Mouse (Mus musculus): Measurements from ENCODE around the gene Rpl12. TPM values are rescaled to one million over a fixed set of nuclear protein-coding genes. Genes with fewer than 3 reads are reported as not detected.
"Not testable (repeated sequence)": the region's sequence is repeated elsewhere in the genome, so short reads cannot be mapped to it uniquely, and the experiment has no call there.

Gene Rpl12
- total RNA-seq, 1 experiment from 2014 or later = 2,455 TPM

DNA sequence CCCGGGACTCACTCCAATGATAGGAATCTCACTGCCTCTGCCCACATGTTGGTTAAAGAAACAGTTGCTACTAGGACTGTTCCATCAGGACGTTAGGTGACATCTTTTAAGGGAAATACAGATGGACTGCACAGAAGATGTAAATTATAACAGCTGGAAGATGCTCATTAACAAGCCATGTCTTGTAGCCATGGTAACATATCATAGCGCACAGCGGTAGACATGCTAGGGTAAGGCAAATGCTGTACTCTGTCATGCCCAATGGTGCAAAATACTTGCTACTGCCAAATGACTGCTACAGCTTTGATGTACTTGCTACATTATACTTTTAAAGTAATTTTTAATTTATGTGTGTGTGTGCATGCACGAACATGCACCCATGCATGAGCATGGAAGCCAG is 15.8 kb downstream of the Rpl12 start:
- ATAC-seq (replicated peaks; ENCODE audit: low read depth, poor library complexity, severe bottlenecking) = no peak

DNA sequence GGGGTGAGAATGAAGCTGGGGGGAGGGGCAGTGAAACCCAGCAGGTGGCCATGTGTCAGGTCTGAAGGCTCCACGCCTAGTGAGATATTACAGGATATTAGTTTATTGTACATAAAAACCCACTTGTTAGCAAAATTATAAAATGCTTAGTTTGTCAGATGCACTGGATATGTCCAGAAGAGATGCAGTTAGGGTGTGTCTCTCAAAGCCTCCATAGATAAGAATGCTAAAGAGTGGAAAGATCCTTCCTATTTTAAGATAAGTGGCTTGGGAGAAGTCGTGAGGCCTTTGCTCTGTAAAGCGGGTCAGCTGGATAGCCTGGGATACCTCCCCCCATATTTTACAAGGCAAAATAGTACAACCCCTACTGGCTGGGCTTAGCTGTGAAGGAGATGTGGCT is 17.3 kb downstream of the Rpl12 start:
- ATAC-seq (replicated peaks; ENCODE audit: low read depth, poor library complexity, severe bottlenecking) = no peak

DNA sequence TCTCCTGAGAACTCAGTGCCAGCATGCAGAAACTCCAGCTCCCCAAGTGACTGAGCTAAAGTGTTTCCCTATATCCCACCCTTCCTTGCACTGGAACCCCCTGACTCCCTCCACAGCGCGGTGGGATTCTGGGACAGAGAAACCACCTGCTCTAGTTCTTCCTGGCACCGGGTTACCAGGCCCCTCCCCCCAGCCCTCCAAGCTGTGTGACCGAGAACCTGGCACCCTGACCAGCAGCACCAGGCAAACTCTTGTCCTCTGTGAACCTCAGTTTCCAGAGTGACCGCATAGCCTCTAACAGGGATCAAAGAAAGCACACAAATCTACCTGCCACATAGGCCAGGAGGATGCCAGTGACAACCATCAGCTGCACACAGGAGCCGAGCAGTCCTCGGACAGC is 18.3 kb downstream of the Rpl12 start:
- ATAC-seq (replicated peaks; ENCODE audit: low read depth, poor library complexity, severe bottlenecking) = no peak

DNA sequence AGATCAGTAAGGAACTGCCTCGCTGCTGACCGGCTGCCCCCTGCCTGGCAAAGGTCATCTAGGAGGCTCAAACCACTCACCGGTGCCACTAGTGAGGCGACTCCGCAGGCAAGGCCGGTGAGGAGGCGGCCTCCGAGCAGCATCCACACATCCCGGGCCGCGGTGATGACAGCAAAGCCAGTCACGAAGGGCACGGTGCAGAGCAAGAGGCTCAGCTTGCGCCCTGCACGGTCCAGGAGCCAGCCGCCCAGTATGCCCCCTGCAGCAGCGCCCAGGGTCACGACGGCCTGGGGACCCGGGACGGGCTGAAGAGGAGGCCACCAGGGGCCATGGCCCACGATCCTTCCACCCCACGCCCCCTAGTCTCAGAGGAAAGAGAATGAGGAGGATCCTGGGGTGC is 19.9 kb downstream of the Rpl12 start:
- 0 out of 2 replicates have a peak, but pooled peaks have one; percentile 24 for ATAC-seq (replicated peaks; ENCODE audit: low read depth, poor library complexity, severe bottlenecking)

DNA sequence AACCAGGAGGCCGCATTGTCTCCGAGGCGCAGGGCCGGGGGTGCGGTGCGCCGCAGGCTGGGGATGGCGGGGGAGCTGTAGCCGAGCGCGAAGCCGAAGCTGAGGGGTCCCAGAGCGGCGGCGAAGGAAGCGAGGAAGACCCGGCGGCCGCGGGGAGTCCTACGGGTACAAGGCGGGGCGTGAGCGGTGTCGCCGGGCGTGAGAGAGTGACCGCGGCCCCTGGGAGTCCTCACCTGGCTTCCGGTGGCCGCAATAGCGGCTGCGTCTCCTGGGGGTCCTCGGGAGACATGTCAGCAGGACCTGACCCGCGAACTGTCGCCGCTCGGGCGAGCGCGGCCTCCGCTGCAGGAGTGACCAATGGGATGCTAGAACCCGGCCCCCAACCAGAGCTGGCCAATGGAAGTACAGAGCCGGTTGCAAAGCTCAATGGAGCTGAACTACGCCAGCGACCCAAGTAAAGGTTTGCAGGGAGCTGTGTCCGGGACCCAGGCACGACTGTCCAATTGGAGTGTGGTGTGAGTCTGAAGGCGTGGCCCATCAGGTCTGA is 20.4 kb downstream of the Rpl12 start, which contains the start of gene Slc2a8:
Gene Slc2a8, minus strand, starts transcription at position 359 of the 547 bp plus-strand sequence.
- peak; percentile 95 for ATAC-seq (replicated peaks; ENCODE audit: low read depth, poor library complexity, severe bottlenecking)

DNA sequence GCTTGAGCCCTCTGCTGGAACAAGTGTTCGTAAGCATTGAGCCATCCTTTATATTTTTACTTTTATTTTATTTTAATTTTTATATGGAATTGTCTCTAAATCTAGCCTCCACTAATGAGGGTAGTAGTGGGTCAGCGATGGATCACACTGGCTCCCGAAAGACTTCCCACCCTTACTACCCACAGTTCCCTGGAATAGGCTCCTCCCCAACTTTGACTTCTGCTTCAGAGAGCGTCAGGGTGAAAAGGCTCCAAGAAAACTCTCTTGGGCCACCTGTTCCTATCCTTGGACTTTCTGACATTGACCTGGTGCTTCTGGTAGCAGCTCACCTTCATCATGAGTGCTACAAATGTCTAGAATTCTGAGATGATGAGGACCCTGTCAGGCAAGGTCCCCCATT is 21.3 kb downstream of the Rpl12 start:
- no peak for ATAC-seq (replicated peaks; ENCODE audit: low read depth, poor library complexity, severe bottlenecking)

DNA sequence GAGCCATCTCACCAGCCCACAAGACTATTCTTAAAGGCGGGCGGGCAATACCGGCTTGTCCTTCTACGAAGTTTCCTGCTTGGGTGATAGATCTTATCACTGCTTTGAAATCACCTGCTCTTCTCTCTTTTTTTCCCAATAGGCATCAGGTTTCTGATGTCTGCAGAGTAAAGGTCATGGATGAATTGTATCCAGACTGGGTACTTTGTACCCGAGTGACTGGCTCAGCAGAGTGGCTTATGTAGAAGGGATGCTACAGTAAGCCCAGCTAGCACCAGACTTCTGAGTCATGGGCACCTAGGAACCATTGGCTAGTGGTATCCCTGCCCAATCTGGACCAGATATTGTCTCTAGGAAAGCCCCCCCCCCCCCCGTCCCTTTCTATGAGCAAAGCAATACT is 22.3 kb downstream of the Rpl12 start:
- ATAC-seq (replicated peaks; ENCODE audit: low read depth, poor library complexity, severe bottlenecking) = no peak

DNA sequence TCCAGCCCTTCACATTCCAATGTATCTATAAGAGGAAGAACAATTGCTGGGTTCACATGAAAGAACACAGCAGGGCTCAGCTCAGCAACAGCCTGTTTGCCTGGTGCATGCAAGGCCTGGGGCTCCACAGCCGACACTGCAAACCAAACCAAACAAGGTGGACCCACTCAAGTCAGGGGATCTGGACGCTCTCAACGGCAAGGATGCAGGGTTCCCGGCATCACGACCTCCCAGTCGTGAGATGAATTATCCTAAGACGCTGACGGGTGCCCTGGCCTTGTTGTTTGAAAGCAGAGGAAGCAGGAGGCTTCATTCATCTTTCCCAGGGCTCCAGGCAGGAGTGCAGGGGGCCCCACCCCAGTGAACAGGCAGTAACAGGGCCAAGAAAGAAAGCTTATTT is 24.5 kb downstream of the Rpl12 start:
- ATAC-seq (replicated peaks; ENCODE audit: low read depth, poor library complexity, severe bottlenecking) = no peak

DNA sequence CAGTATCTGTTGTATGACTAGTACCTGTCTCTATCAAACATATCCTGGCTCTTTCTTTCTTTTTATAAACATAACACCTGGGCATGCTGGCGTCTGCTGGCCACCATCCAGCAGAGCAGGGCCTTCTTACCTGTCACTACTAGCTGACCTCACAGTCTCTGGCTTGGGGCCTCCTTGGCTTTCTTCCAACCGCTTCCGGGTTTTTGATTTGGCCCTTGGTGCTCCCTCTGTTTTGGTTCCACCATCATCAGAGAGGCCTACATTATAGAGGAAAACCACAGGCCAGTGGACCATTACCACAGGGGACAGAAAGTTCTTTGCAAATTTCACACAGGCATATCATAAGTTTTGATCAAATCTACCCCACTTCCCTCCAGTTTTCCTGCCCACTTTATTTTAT is 28.0 kb downstream of the Rpl12 start:
- peak; percentile 33; the same call in 1 of the 2 replicates for ATAC-seq (replicated peaks; ENCODE audit: low read depth, poor library complexity, severe bottlenecking)

DNA sequence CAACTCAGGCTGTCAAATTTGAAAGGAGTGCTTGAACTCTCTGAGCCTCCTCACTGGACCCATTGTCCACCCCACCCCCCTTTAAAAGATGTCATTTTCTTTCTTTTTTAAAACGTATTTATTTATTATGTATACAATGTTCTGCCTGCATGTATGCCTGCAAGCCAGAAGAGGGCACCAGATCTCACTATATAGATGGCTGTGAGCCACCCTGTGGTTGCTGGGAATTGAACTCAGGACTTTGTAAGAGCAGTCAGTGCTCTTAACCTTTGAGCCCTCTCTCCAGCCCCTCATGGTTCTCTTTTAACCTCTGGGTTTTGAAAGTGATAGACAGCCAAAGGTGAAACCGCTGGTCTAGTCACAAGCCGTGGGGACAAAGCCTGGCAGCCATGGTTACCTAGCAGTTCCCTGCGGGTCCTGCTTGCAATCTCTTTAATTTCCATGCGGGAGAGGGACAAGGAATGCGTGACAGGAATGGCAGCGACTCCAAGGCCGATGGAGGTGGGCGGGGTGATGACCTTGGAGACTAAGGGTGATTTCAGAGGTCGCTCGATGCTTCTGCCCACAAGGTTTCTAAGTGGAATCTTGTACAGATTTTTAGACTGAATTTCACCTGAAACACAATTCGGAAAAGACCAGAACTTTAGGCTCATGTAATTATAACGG is 28.9 kb downstream of the Rpl12 start:
- ATAC-seq (replicated peaks; ENCODE audit: low read depth, poor library complexity, severe bottlenecking) = no peak

DNA sequence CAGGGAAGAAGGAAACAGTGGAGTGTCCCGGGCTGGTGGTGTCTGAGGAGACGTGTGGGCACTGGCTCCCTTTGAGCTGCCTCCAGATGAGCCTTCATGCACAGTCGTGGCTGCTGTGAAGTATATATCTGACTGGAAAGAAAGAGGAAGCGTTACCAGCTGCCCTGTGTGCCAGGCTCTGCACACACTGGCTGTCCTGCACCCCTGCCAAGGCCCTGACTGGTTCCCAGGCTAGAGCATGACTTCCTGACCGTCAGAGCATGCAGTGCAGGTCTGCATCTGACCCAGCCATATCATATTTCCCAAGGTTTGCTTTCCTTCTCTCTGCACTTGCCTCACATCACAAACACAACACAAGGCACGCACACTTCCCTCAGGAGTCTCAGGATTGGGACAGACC is 30.8 kb downstream of the Rpl12 start:
- ATAC-seq (replicated peaks; ENCODE audit: low read depth, poor library complexity, severe bottlenecking) = peak; percentile 88

DNA sequence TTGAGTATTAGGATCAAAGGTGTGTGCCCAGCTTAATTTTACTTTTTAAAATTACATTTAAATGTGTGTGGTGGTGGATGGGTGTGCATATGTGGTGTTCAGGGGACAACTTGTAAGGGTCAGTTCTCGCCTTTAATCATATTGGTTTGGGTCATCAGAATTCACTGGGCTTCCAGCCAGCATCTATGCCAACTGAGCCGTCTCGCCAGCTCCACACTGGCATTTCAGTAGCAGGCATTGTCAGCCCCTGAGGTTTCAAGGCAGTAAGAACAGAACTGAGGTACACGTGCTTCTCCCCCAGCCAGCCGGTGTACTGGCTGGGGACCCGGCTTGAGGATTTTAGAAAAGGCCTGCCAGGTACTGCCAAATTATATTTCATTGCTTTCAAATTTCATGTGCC is 35.7 kb downstream of the Rpl12 start:
- ATAC-seq (replicated peaks; ENCODE audit: low read depth, poor library complexity, severe bottlenecking) = no peak

DNA sequence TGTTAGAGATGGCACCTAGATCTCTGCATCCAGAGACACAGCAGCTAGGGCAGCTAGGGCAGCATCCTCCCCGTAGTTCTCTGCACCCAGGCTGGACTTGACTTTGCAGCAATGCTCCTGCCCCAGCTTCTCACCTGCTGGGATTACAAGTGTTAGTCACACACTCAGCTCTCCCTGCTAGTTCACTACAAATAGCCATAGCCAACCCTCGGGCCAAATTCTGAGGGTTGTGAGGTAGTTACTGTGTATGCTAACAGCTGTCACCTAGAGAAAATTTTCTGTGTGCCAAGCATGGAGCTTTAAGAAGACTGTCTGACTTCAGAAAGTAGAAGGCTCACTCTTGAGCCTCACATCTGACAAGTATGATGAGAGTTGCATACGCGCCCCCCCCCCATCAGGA is 36.4 kb downstream of the Rpl12 start:
- no peak for ATAC-seq (replicated peaks; ENCODE audit: low read depth, poor library complexity, severe bottlenecking)

DNA sequence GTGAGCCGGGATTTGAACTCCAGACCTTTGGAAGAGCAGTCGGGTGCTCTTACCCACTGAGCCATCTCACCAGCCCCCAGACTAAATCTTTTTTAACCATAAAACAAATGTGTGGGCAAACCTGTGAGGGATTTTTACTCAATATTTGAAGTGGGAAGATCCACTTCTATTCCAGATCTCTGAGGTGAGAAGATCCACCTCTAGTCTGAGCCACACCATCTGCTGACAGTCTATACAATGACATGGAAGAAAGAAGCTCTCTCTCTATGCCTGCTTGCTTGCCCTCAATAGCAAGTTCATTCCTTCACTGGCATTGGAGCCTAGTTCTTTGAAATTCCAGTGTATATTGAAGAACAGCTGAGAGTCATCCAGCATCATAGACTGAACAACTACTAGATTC is 38.4 kb downstream of the Rpl12 start:
- no peak for ATAC-seq (replicated peaks; ENCODE audit: low read depth, poor library complexity, severe bottlenecking)

DNA sequence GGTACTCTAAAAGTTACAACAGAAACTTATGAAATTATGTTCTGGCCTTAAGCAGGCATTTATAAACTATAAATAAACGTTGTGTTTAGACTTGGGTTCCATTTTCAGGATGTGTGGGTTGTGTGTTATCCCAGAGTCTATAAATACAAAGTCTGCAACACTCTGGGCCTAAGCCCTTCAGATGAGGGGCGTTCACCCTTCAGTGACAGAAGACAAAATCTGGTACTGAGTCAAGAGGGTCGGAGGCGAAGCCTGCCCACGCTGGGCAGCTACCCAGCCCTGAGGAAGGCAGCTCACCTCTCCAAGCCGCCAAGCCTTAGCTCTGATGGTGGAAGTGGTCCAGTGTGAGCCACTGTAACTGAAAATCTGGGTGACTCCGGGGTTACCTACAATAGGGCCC is 40.8 kb downstream of the Rpl12 start:
- ATAC-seq (replicated peaks; ENCODE audit: low read depth, poor library complexity, severe bottlenecking) = no peak

DNA sequence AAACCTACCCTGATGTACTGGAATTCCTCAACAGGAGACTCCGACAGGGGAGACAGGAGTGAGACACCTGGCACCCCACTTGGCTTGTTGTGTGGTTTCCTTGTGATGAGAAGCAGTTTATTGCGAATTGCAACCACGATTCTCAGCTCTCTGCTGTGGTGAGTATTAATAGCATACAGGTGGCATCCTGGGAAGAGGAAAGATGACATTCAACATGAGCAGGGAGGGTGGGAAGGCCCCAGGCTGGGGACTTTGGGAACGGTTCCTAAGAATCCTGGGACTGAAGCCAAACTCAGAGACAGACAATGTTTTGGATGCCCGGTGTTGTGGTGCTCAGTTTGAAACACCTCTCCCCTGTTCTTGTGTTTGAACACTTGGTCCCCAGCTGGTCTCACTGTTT is 43.7 kb downstream of the Rpl12 start:
- no peak for ATAC-seq (replicated peaks; ENCODE audit: low read depth, poor library complexity, severe bottlenecking)

DNA sequence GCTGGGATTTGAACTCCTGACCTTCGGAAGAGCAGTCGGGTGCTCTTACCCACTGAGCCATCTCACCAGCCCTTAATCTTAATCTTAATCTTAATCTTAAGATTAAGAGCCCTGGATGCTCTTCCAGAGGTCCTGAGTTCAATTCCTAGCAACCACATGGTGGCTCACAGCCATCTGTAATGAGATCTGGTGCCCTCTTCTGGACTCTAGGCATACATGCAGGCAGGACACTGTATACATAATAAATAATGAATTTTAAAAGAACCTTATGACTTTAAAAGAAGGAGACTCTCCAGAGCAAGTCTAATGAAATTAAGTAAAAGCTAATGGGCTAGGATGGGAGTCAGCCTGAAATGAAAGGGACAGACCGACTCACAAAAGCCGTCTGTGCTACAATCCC is 47.7 kb downstream of the Rpl12 start:
- ATAC-seq (replicated peaks; ENCODE audit: low read depth, poor library complexity, severe bottlenecking) = not testable (repeated sequence)

DNA sequence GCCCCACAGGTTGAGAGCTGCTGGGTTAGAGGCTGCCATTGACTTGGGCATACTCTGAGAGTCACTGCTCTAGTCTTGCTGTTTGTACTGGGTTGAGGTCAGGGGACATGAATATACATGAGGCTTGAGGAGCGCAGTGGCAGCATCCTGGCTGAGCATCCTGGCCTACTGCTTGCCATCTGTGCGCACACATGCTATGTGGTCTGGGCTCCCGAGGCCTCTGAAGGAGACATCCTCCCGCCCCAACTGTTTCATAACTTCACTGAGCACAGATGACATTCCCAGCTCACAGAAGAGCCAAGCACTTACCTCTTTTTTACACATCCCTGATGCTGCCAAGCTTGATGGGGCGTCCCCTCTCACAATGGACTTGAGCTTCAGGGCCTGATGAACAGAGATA is 53.5 kb downstream of the Rpl12 start:
- no peak for ATAC-seq (replicated peaks; ENCODE audit: low read depth, poor library complexity, severe bottlenecking)

All from common myeloid progenitor, adult 5-6 weeks (primary cell).